Mouse (Mus musculus) cerebellum, postnatal 25 days (tissue): Measurements from ENCODE around the gene Paqr8.
"Not testable (repeated sequence)": the region's sequence is repeated elsewhere in the genome, so short reads cannot be mapped to it uniquely, and the experiment has no call there.

Experiments used
- DNase-seq, 2 experiments: peaks; one replicate each; pipeline ENCODE4 v3.0.0; 2021; ENCODE audit warnings: mixed read lengths in 2 of 2

The Paqr8 gene

DNA sequence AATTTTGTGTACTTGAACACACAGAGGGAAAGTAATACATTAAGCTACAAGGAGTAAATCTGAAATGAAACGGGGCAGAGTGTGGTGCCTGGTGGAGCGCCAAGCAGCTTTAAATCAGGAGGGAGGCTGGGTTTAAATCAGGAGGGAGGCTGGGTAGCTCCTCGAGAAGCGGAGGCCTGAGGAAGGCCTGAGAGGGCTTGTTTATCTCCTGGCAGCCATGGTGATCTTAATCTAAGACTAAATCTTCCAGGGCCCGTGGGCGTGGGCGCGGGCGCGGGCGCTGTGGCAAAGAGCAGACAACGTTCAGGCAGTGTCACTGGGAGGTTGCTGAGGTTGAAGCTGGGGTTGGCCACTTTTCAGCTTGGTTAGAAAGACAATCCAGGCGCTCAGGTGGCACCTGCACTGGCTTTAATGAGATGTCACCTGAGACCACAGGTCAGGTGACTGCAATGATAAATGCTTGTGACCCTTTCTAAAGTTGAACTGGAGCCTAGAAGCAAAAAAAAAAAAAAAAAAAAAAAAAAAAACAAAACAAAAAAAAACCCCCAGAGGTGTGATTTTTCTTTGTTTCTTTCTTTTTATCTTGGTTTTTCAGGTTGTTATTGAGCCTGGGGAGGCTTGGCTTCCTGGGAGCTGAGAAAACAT is 22.2 kb downstream of the Paqr8 start:
- DNase-seq: no peak

DNA sequence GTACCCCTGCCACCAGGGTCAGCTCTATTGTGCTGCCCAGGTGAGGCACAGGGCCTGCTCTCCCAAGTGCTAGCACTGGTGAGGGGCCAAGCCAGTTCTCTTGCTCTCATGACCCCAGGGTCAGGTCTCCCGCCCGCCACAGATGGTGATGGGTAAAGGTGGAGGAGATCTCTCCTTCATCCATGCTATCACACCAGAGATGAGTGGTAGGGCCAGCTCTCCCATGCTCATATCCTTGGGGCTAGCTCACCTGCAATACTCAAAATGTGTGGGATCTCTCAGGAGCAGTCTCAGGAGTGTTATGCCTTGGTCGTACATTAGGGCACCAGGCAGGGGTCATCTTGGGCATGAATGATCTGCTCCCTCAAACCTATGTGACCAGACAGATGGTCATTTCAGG is 24.4 kb downstream of the Paqr8 start:
- DNase-seq: no peak

DNA sequence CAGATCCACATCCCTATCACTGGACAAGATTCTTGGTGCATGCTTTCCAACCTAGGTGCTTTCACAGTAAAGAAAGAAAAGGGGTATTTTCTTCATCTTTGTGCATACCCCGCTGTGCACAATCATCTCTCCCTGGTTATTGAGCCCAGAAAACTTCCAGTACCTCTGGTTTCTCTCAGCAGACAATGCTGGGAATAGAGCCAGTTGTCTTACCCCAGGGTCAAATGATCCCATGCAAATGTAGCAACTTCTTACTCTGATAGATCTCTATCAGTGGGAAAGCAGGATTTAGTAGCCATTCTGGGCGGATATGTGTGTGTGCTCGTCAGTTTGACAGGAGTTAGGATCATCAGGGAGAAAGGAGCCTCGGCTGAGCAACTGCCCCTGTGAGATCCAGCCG is 25.2 kb downstream of the Paqr8 start:
- DNase-seq: no peak

DNA sequence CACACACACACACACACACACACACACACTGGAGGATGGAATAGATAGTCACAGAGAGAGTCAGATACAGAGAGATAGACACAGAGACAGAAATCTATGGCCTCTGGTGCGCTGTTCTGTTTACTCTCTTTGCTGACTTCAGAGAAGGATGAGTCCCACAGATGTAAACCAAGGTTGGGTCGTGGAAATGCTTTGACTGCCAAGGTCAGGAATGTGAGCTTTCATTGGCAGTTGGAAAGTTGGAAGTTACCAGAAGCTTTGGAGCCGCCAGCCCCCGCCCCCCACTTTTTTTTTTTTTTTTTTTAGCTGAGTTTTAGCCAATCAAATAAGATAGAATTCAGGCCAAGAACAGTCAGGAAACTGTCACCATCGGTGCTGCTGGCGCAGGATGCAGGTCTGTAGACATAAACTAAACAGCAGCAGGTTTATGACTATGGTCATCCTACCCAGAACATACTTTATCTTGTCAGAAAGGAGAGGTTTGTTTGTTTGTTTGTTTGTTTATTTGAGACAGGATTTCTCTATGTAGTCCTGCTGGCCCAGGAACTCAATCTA is 27.2 kb downstream of the Paqr8 start:
- no peak for DNase-seq

DNA sequence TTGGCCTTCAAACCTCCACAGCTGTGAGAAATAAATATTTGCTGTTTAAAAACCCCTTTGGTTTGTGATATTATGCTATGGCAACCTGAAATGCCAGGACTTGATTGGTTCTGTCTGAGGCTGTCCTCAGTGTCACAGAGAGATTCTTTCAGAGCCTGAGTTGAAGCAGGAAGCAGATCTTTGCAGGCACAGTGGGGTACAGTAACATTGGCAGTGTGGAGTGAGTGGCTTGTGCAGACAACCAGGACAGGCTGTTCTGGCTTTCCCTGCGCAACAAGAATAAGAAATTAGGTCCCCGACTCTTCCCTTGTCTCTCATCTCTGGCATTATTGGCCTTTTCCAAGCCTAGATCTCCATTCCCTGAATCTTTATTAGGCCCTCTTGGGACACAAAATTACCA is 29.3 kb downstream of the Paqr8 start:
- DNase-seq: peak; percentile 62 to 68

DNA sequence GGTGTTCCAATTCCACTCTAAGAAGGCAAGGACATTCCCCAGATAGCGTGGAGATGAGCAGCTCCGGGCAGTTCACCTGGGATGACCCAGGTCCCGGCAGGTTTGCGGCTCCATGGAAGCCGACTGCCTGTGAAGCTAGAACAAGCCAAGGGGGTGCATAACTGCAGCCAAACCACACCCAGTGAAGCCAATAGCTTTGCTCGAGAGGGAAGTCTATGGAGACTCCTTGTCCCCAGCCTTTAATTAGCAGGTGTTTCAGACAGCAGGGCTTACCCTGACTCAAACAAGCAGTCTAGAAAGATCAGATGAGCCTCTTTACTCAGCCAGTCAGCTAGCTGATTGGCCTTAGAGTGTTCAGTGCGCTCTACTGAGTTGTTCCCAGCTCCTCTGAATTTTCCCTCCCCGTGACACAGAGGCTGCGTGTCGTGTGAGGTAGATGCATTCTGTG is 30.7 kb downstream of the Paqr8 start:
- peak; percentile 81 to 84 for DNase-seq

DNA sequence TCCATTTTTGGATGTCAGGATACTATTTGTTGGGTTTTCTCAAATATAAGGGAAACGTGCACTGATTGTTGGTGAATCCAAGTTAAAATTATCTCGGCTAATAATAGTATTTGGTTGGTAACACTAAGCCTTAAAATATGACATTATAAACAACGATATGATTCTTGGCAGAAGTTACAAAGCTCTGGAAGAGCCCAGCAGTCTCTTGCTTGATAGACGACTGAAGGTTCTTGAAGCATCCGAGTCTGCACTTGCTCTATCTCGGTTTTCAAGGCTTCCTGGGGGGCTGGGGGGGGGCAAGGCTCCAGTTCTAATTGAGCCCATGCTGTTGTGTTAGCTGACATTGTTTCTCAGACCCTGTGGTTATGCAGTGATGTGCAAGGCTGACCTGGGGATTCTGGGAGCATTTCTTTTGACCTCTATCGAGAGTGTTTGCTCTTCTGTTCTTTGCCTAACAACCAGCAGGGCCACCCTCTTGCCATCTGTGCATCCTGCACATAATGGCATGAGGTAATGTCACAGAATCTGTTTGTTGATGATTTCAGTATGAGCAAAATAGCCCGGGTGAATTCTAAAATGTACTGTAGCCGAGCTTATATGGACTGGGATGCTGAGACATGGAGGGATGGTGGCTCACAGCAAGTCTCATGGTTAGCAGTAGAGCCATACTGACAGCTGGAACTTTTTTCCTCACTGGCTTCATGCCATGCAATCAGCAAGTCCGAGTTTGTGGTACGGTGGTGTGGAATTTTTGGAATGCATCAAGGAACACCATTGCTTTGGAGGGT is 32.4 kb downstream of the Paqr8 start:
- peak; percentile 84 to 86 for DNase-seq

DNA sequence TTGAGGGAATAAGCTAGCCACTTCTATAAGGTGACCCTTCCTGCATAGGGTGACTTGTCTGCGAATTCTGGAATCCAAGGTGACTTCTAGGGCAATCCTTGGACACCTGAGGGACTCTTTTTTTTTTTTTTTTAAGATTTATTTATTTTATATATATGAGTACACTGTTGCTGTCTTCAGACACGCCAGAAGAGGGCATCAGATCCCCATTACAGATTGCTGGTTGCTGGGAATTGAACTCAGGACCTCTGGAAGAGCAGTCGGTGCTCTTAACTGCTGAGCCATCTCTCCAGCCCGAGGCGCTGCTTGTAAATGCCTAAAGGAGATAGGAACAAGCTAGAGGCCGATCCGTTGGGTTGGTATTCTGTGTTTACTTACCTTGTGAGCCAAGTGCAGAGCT is 34.9 kb downstream of the Paqr8 start:
- not testable (repeated sequence) for DNase-seq

DNA sequence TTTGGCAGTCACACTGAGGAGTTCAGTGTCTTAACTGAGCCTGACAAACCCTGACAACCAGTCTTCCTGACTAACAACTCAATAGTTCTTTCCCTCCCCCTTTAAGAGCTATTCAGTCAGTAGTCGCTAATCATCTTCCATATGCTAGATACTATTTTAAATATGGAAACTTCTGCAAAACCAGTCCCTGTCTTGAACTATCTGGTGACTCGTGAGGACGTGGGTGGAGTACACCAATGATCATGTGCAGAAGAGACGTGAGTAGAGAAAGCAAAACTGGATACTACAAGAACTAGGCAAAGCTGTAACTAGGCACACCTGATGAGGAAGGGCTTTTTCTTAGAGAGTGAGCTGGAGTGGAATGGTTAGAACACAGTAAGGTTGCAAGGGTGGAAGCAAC is 35.5 kb downstream of the Paqr8 start:
- DNase-seq: no peak

DNA sequence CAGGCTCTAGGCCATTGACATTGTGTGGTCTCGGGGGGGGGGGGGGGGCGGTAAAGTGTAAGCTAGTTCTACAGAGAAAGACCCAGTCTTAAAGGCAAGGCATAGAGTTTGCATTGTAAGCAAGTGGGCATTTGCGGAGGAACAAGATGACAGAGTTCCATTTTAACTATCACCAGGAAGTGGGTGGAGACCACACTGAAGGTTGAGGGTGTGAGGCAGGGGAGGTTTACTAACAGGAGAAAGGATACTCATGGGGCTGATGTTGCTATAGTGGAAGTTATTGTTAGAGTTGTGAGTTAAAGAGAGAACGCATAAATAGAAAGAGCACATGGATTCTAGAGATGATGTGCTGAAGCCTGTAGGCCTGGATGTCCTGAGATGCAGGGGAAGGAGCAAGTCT is 36.0 kb downstream of the Paqr8 start:
- no peak for DNase-seq

DNA sequence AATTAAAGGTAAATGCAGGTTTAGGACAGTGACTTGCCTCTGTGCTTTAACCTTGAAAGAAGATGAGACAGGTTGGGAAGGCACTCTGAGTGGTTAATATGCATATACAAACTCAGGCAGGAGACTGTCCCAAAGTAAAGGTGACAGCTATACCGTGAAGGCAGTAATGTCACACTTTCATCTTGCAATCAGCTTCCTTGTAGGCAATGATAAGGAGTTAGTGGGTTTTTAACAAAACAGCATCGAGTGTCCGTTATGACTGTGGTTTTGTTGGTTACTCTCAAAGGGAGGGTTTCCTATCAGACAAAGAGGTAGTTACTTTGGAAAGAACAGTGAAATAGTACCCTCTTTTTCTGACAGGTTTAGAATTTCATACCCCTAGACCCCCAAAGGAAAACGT is 38.1 kb downstream of the Paqr8 start:
- no peak for DNase-seq

DNA sequence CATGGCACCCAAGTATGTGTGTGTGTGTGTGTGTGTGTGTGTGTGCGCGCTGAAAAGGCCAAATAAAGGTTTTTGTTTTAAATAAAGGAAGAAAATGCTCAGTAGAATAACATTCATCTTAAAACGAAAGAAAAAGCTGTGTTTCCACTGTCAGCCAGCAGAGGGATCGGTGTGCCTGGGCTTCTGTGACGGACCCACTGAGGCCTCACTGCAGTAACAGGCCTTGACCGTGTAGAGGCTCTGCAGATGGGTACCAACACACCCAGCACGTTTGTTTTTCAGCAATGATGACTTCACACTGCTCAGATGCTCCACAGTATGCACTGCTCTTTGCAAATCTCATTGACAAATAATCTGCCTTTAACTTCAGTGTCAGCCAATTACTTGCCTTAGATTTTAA is 43.1 kb downstream of the Paqr8 start:
- peak; percentile 66 to 81 for DNase-seq

DNA sequence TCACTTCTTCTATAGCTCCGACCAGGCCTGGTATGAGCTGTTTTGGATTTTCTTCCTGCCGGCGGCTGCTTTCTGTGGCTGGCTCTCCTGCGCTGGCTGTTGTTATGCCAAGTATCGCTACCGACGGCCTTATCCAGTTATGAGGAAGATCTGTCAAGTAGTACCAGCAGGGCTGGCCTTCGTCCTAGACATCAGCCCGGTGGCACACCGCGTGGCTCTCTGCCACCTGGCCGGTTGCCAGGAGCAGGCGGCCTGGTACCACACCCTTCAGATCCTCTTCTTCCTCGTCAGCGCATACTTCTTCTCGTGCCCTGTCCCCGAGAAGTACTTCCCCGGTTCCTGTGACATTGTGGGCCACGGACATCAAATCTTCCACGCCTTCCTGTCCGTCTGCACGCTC is 44.7 kb downstream of the Paqr8 start:
- DNase-seq: peak; percentile 67 to 74

DNA sequence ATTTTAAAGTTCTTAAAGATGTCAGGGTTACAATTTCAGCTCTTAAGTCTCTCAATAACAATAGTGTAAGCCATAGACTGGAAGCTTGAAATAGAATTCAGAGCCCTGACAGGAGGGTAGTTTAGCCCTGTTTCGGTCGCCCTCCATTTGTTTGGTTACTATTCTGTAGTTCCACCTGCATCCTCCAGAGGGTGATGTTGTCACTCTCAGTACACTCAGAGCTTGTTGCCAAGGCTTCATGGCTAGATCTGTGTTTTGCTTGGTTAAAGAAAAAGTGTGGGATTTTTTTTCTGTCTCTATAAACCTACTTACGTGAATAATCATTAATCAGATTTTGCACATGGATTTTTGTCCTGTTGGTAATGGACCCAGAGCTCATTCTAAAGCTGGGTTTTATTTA is 48.6 kb downstream of the Paqr8 start:
- peak; percentile 48 to 76 for DNase-seq

DNA sequence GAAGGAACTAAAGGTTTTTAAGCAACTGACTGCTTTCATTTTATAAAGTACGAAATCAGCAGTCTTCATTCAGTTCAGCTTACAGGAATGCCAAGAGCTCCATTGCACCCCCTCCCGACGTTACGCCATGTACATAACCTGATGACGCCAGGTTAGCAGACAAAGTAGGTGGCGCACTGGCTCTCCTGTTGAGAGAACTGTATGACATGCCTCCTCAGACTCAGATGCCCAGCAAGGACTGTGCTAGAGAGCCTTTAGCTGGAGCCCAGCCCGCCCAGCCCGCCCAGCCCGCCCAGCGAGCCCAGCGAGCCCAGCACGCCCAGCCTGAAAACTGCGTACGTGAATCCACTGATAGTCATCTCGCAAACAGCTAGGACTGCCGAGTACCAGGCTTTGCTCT is 49.7 kb downstream of the Paqr8 start:
- peak in 1 of 2 experiments; percentile 40 for DNase-seq

DNA sequence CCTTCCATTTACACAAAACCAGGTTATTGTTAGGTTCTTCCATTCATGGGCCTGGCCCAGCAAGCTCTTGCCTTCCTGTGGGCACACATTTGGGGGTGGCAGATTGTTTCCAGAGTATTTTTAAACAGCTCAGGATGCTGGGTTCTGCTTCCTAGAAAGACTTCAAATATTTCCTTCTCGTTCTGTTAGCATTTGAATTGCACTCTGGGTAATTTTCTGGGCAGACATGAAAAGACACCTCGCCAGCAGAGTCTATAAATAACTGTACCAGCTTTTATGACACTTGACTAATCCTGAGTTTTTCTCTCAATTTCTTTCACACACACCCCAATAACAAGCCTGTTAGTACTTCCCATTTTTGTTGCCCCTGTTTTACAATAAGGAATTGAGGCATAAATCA is 50.9 kb downstream of the Paqr8 start:
- no peak for DNase-seq

DNA sequence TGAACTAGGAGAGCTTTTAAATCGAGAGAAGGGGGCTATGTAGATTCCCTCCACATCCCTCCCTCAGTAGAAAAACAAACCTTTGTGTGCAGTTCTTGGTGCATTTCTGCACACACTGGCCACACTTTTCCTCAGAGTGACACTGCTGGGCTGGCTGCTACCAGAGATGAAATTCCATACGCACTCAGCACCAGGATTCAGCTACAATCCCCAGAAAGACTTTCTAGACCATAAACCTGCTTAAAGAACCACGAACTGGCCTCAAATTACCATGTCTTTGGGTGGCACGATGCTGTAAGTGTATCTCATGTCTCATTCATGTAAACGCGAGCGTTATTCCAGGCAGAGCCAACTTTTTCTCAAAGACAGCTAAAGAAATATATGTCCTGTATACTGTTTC is 51.5 kb downstream of the Paqr8 start:
- DNase-seq: no peak

DNA sequence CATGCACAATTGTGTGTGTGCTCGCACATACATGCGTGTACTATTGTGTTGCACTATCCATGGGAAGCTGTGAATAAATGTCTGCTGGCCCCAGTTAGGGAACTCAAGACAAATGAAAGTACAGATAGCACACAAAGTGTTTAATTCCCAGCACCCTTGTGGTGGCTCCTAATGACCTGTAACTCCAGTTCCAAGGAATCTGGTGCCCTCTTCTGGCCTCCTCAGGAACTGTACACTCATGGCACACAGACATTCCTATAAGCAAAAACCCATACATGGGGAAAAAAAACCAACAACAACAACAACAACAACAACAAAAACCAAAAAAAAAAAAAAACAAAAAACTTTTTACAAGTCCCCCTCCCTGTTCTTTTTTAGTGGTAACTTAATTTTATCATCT is 52.6 kb downstream of the Paqr8 start:
- no peak for DNase-seq

DNA sequence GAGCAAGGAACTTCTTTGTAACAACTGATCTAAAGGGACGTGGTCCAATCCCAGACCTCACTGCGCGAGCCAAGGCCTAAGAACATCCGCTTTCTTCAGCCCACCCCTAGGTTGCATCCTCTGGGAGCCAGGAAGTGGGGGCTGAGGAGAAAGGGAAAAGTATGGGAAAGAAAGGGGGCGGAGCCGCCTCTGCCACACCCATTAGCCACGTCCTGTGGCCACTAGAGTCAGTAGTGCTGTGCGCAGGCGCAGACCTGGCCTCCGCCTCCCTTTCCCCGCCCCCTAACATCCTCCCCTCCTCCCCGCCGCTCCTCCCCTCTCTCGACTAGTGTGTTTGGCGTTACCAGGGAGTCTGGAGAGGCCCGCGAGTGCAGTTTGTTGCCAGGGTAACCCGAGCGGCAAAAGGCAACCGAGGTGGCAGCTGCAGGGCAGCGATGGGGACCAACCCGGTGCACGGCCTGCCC is 60.9 kb downstream of the Paqr8 start, which contains the start of gene Efhc1:
TSS of gene Efhc1 (plus strand) at position 327 of the 464 bp plus-strand sequence.
- DNase-seq: peak; percentile 89 to 94

DNA sequence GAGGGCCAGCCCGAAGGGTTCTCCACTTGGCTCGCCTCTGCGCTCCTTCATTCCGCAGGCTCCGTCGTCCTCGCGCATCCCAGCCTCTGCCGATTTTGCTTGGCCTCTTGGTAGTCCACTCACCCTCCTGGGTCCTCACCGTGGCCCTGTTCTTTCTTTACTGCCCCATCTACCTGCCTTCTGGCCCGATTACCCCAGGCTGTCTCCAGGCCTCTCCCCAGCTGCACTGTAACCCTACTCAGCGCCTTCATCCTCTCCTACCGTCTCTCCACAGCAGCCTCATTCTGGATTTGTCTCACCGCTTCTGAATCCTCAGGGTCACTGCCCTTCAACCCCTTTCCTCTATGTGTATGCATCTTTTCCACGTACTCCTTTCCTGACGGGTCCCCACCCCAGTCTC is 61.4 kb downstream of the Paqr8 start:
- DNase-seq: no peak

DNA sequence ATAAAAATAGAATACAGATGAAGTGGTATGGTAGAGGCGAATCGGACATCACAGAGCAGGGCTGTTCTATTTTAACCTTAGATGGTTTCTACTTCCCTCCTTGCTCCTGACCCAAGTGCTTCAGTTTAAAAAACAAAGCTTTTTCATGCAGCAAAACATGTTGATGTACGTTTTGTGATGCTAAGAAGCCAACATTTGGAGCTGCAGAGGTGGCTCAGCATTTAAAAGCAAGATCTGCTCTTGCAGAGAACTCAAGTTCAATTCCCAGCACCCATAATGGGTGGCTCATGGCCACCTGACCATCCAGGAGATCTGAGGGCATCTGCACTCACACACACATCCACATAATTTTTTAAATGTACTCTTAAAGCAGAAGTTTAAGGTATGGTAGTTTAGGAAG is 64.5 kb downstream of the Paqr8 start:
- DNase-seq: no peak

DNA sequence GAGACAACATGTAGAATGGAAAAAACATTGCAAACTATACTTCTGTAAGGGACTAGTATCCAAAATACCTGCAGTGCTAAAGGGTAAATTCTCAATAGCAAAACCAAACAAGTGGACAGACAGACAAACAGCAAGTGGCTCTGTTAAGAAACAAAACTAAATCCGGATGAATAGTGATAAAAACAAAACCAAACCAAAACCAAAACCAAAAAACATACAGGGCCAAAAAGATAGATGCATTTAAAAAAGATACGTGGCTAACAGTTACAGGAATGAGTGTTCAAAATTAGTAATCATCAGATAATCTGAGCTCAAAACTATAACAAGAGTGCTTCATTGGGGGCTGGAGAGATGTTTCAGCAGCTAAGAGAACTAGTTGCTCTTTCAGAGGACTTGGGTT is 79.2 kb downstream of the Paqr8 start:
- DNase-seq: no peak

DNA sequence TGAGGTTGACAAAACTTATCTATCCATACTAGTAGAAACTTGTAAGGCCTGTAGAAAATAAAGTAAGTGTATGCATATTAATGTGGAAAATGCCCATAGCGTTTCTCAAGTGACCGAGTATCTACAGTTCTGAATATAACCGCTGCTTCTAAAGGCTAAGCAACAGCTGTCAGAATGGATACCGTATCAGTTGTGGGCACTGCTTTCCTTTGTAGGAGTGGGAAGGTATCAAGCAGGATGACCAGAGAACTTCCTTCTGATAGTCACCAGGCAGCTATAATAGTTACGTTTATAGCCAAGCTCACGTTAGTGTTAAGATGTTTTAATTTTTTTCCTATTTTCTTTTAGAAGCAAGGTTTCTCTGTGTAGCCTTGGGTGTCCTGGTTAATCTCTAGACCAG is 83.0 kb downstream of the Paqr8 start:
- DNase-seq: no peak
